Mouse (Mus musculus): ENCODE measurements at regions not wholly inside any gene's neighbourhood (a gene's known extent, or its start where the extent isn't known, plus 50 kb on each side); places are given as distances from the start of the nearest gene placed in this dataset.

DNA sequence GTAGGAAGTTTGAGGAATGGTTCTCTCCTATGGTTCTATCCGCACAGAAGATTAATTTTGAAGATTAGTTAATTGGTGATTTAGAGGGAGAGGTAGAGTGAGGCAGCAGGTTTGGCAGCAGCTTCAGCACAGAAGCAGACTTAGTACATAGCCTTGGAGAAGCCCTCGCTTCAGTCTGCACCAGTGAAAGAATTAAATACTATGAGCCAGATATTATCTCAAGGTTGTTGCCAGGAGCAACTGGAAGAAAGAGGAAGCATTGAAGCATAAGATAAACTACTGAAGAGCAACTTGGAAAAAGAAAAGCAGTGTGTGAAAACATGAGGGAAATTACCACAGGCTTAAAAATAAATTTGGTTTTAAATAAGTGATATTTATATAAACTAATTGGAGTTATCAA is 191.5 kb upstream of the Epha5 start:
- Histone ChIP-seq H3K4me2 (ENCODE audit: low read depth, low read length, severe bottlenecking) (no peak overlapping the region), H3K9ac (ENCODE audit: low read length) (no peak overlapping the region), H3K4me3 (ENCODE audit: low read depth, low read length) (no peak overlapping the region), H3K27me3 (ENCODE audit: control insufficient read depth, insufficient read depth, low read length) (no peaks in the 10 kb centered on the region), H3K36me3 (ENCODE audit: control insufficient read depth, insufficient read depth, low read length) (no peaks in the 10 kb centered on the region), H3K4me1 (replicated peaks; ENCODE audit: control insufficient read depth, insufficient read depth, low read length) (no peaks in the 10 kb centered on the region), H3K9me3 (ENCODE audit: control insufficient read depth, low read length) (no peaks in the 10 kb centered on the region), H3K27ac (ENCODE audit: low read depth, low read length) (no peak overlapping the region)
- no peak for DNase-seq (ENCODE audit: low spot score)
- WGBS = 61% methylated on average over 2 of the region's 2 CpGs
- ATAC-seq (replicated peaks; ENCODE audit: low FRiP score) = 0 out of 2 replicates have a peak, but pooled peaks have one; percentile 36

DNA sequence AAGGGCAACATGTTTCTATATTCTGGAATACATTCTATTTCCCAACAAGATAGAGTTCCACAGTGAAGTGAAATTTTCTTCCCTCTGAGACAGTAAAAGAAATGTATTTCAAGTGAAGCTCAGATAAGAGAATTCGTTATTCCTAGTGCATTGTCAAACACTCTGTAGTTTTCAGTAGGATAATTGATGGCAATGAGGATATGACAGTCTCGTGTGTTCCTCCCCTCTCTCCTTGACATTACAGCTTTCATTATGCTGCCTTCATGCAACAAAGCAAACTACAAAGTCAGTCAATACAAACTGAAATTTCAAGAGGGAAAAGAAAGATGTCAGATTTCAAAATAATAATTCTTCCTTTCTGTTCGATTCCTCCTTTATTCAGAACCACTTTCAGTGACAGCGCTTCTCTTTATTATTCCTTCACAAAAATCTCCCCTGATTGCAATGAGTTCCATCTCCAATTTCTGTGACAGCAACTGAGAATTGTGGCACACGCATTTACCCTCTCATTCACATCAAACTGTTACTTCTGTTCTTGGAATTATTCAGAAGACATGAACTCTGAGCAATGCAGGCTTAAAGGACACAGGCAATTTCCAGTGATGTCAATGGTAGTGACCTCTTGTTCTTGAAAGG is 148.2 kb upstream of the Epha5 start:
- 82% methylated on average over 5 of the region's 5 CpGs for WGBS

DNA sequence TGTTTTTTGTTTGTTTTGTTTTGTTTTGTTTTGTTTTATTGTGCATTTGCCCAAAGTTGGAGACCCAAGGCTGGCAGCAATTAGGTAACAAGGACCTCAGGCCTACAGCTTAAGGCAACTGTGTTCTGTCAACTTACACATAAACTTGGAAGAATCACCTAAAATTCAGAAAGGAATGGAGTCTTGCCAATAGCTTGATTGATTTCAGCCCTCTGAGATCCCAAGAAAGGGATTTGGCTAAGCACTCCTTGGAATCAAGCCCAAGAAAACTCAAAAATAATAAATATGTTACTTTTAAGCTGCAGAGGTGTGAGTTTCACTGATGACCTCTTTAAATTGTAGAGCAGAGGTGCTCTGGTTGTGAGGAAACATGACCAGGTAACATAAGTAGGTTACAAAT is 102.7 kb upstream of the Epha5 start:
- Histone ChIP-seq H3K36me3 (ENCODE audit: control insufficient read depth, insufficient read depth, low read length) (no peaks in the 10 kb centered on the region), H3K4me2 (ENCODE audit: low read depth, low read length, severe bottlenecking) (no peak overlapping the region), H3K27ac (ENCODE audit: low read depth, low read length) (no peak overlapping the region), H3K27me3 (ENCODE audit: control insufficient read depth, insufficient read depth, low read length) (no peaks in the 10 kb centered on the region), H3K4me1 (replicated peaks; ENCODE audit: control insufficient read depth, insufficient read depth, low read length) (no peaks in the 10 kb centered on the region), H3K4me3 (ENCODE audit: low read depth, low read length) (no peak overlapping the region), H3K9me3 (ENCODE audit: control insufficient read depth, low read length) (no peaks in the 10 kb centered on the region), H3K9ac (ENCODE audit: low read length) (no peak overlapping the region)
- DNase-seq (ENCODE audit: low spot score) = no peak
- ATAC-seq (replicated peaks; ENCODE audit: low FRiP score) = no peak

More for the DNA sequence above, 148.2 kb upstream of the Epha5 start:
- no peak overlapping the region for H3K27ac ChIP-seq (ENCODE audit: low read depth, low read length)
- H3K27me3 ChIP-seq (ENCODE audit: control insufficient read depth, insufficient read depth, low read length) = no peaks in the 10 kb centered on the region
- no peak for ATAC-seq (replicated peaks; ENCODE audit: low FRiP score)
- H3K4me1 ChIP-seq (replicated peaks; ENCODE audit: control insufficient read depth, insufficient read depth, low read length) = no peaks in the 10 kb centered on the region
- H3K4me2 ChIP-seq (ENCODE audit: low read depth, low read length, severe bottlenecking) = no peak overlapping the region
- H3K9ac ChIP-seq (ENCODE audit: low read length) = no peak overlapping the region
- H3K36me3 ChIP-seq (ENCODE audit: control insufficient read depth, insufficient read depth, low read length) = no peaks in the 10 kb centered on the region
- no peak overlapping the region for H3K4me3 ChIP-seq (ENCODE audit: low read depth, low read length)
- DNase-seq (ENCODE audit: low spot score) = no peak
- no peaks in the 10 kb centered on the region; the same call in 1 of the 2 replicates for H3K9me3 ChIP-seq (ENCODE audit: control insufficient read depth, low read length)

DNA sequence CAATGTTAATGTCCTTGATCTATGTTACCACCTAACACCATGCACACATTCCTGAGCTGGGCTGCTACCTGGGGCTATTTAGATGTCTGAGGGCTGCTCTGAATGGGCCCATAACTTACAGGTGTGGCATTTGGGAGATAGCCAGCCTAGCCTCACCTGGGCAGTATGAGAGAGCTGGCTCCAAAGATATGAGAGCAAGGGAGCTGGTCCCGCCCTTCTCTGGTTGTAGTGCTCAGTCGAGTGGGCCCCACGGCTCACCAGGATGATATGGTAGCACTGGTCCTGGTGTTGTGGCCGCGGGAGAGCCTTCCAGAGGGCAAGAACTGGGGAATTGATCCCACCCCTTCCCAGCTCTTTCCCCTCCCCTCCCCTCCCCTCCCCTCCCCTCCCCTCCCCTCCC is 93.0 kb upstream of the Epha5 start:
- no peaks in the 10 kb centered on the region for H3K36me3 ChIP-seq (ENCODE audit: control insufficient read depth, insufficient read depth, low read length)
- no peaks in the 10 kb centered on the region for H3K4me1 ChIP-seq (replicated peaks; ENCODE audit: control insufficient read depth, insufficient read depth, low read length)
- 0 out of 2 replicates have a peak, but pooled peaks have one; percentile 24 for ATAC-seq (replicated peaks; ENCODE audit: low FRiP score)
- no peaks in the 10 kb centered on the region for H3K27me3 ChIP-seq (ENCODE audit: control insufficient read depth, insufficient read depth, low read length)
- H3K9me3 ChIP-seq (ENCODE audit: control insufficient read depth, low read length) = no peaks in the 10 kb centered on the region
- H3K4me2 ChIP-seq (ENCODE audit: low read depth, low read length, severe bottlenecking) = no peak overlapping the region
- no peak overlapping the region for H3K9ac ChIP-seq (ENCODE audit: low read length)
- WGBS = 93% methylated on average over 5 of the region's 5 CpGs
- no peak overlapping the region for H3K4me3 ChIP-seq (ENCODE audit: low read depth, low read length)
- no peak for DNase-seq (ENCODE audit: low spot score)
- H3K27ac ChIP-seq (ENCODE audit: low read depth, low read length) = no peak overlapping the region

DNA sequence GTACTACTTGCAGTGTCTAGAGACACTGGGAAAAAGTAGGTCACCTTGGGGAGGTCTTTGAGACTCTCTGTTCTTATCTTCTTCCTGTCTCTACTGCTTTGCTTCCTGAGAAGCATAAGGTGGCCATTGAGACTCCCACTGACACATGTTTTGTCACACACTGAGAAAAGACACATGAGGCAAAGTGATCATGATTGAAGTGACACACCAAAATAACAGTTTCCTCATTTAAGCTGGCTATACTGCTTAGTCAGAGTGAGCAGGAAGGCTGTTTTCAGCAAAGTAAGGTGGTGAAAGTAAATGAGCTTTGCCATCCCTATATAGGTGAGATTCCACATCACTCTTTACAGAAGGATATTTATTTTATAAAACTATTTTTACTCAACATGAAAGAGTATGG is 63.8 kb upstream of the Epha5 start:
- H3K9ac ChIP-seq (ENCODE audit: low read length) = no peak overlapping the region
- no peak overlapping the region for H3K4me2 ChIP-seq (ENCODE audit: low read depth, low read length, severe bottlenecking)
- no peak overlapping the region for H3K27ac ChIP-seq (ENCODE audit: low read depth, low read length)
- no peak overlapping the region for H3K4me3 ChIP-seq (ENCODE audit: low read depth, low read length)
- no peak for DNase-seq (ENCODE audit: low spot score)
- no peak for ATAC-seq (replicated peaks; ENCODE audit: low FRiP score)
- H3K9me3 ChIP-seq (ENCODE audit: control insufficient read depth, low read length) = no peaks in the 10 kb centered on the region
- H3K27me3 ChIP-seq (ENCODE audit: control insufficient read depth, insufficient read depth, low read length) = no peaks in the 10 kb centered on the region
- no peaks in the 10 kb centered on the region for H3K36me3 ChIP-seq (ENCODE audit: control insufficient read depth, insufficient read depth, low read length)
- H3K4me1 ChIP-seq (replicated peaks; ENCODE audit: control insufficient read depth, insufficient read depth, low read length) = no peaks in the 10 kb centered on the region
